Mouse (Mus musculus) kidney, embryonic 15.5 days (tissue): Measurements from ENCODE around the gene Tmem145. TPM values are rescaled to one million over a fixed set of nuclear protein-coding genes. Genes with fewer than 3 reads are reported as not detected.

ENCODE experiments used
- ATAC-seq: fragments of 200-750 bp; cut with Nextera tagmentation; replicated peaks from 2 replicates; pipeline ENCODE4 v1.8.0; 2017; ENCODE audit warnings: moderate TSS enrichment; ENCODE audit not compliant: low FRiP score
- H3K27ac ChIP-seq: fragments of 300-500 bp; sonication (generic); 2 replicates; pipeline ENCODE4 v1.5.1; 2015; ENCODE audit warnings: mild to moderate bottlenecking, inconsistent platforms
- H3K27me3 ChIP-seq: fragments of 300-500 bp; sonication (generic); 2 replicates; pipeline ENCODE4 v1.6.1; 2015; ENCODE audit warnings: inconsistent platforms
- H3K36me3 ChIP-seq: fragments of 300-500 bp; sonication (generic); 2 replicates; pipeline ENCODE4 v1.6.1; 2015; ENCODE audit warnings: inconsistent platforms
- H3K4me1 ChIP-seq: fragments of 300-500 bp; sonication (generic); 2 replicates; pipeline ENCODE4 v1.6.1; 2015; ENCODE audit warnings: inconsistent platforms
- H3K4me2 ChIP-seq: fragments of 300-500 bp; sonication (generic); 2 replicates; pipeline ENCODE4 v1.6.1; 2015; ENCODE audit warnings: moderate library complexity, mild to moderate bottlenecking, inconsistent platforms
- H3K4me3 ChIP-seq: fragments of 300-500 bp; sonication (generic); replicated peaks from 2 replicates; pipeline ENCODE4 v1.5.1; 2015; ENCODE audit warnings: mild to moderate bottlenecking, inconsistent platforms
- H3K9ac ChIP-seq: fragments of 300-500 bp; sonication (generic); 2 replicates; pipeline ENCODE4 v1.6.1; 2015; ENCODE audit warnings: mild to moderate bottlenecking, inconsistent platforms
- H3K9me3 ChIP-seq: fragments of 300-500 bp; sonication (generic); replicated peaks from 2 replicates; pipeline ENCODE4 v1.6.1; 2016; ENCODE audit warnings: inconsistent platforms
- WGBS: fragments of 180-500 bp; shearing (Covaris S2); methylation state at CpG from one replicate; pipeline ENCODE4 v1.1.7; 2015; ENCODE audit warnings: mixed read lengths; 5-methylcytosine and 5-hydroxymethylcytosine counted together
- polyA plus RNA-seq: library from polyadenylated mRNA; unstranded; fragments of >200 nt; fragmentation: Nextera tagmentation; extraction: Ambion mirVana; gene quantifications from 2 replicates; pipeline ENCODE4 v1.2.1, GENCODE M21; 2015

Tmem145 gene
- polyA plus RNA-seq, 1 experiment from 2014 or later = 0.87 TPM

DNA sequence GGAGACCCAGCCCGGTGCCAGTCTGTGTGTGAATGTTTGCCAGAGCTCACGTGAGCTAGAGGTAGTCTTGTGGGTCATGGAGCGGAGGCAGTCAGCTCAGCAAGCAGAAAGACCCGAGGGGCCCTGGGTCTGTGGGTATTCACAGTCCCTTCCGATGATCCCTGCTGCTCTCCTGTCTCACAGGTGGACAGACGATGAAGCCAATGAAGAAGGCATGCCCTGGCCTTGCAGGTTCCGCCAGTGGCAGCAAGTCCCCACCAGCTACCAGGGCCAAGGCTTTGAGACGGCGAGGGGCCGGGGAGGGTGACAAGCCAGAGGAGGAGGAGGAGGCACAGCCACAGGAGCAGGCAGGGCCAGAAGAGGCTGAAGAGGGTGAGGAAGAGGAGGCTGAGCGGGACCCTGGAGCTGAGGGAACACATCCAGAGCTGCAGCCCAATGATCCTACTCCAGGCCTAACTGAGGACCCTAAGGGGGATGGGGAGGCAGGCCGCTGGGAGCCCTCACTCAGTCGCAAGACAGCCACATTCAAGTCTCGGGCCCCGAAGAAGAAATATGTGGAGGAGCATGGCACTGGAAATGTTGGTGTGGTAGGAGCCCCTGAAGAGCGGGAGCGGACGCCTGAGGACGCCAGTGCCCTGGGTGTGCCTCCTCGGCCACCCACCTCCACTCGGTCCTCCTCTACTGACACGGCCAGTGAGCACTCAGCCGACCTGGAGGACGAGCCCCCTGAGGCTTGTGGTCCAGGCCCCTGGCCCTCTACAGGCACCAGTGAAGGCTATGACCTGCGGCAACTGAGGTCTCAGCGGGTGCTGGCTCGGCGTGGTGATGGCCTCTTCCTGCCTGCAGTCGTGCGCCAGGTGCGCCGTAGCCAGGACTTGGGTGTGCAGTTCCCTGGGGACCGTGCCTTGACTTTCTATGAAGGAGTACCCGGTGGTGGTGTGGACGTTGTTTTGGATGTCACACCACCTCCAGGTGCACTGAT is 35.0 kb upstream of the Tmem145 start:
- ATAC-seq = no peak
- H3K9ac ChIP-seq = 0 out of 2 replicates have a peak overlapping the region, but pooled peaks have one; percentile 8
- no peaks in the 10 kb centered on the region for H3K27me3 ChIP-seq
- peak overlapping the region; percentile 94; the same call in 1 of the 2 replicates for H3K27ac ChIP-seq
- no peaks in the 10 kb centered on the region for H3K9me3 ChIP-seq
- peak overlapping the region; percentile 82; the same call in 1 of the 2 replicates for H3K4me2 ChIP-seq
- H3K4me3 ChIP-seq = no peak overlapping the region
- H3K36me3 ChIP-seq = peaks cover 31% of the 10 kb centered on the region
- H3K4me1 ChIP-seq = peaks cover 65% of the 10 kb centered on the region
- 87% methylated on average over 35 of the region's 35 CpGs for WGBS

- Histone ChIP-seq H3K36me3 (peaks cover 31% of the 10 kb centered on the region), H3K9me3 (no peaks in the 10 kb centered on the region), H3K4me2 (no peak overlapping the region), H3K27me3 (no peaks in the 10 kb centered on the region), H3K9ac (no peak overlapping the region), H3K4me1 (peaks cover 69% of the 10 kb centered on the region), H3K4me3 (no peak overlapping the region), H3K27ac (no peak overlapping the region)
- no peak for ATAC-seq
- WGBS = 89% methylated on average over 30 of the region's 30 CpGs
These were observed 34.1 kb upstream of the Tmem145 start for GRCm38 (mm10) chr7:25271651-25272444.

DNA sequence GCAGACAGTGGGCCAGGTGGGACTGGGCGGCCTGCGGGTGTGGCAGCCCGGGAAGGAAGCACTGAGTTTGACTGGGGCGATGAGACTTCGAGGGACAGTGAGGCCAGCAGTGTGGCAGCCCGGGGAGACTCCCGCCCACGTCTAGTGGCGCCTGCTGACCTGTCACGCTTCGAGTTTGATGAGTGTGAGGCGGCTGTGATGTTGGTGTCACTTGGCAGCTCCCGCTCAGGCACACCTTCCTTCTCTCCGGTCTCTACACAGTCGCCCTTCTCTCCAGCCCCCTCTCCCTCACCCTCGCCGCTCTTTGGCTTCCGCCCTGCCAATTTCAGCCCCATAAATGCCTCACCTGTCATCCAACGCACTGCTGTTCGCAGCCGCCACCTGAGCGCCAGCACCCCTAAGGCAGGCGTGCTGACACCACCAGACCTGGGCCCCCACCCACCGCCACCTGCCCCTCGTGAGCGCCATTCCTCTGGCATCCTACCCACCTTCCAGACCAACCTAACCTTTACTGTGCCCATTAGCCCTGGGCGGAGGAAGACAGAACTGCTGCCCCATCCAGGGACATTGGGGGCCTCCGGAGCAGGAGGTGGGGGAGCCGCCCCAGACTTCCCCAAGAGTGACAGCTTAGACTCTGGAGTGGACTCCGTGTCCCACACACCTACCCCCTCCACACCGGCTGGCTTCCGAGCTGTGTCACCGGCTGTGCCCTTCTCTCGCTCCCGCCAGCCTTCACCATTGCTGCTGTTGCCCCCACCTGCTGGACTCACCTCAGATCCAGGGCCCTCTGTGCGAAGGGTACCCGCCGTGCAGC is 33.3 kb upstream of the Tmem145 start:
- Histone ChIP-seq H3K27me3 (no peaks in the 10 kb centered on the region), H3K9me3 (no peaks in the 10 kb centered on the region), H3K4me1 (peaks cover 73% of the 10 kb centered on the region), H3K4me2 (no peak overlapping the region), H3K4me3 (no peak overlapping the region), H3K9ac (no peak overlapping the region), H3K36me3 (peaks cover 31% of the 10 kb centered on the region), H3K27ac (no peak overlapping the region)
- ATAC-seq = no peak
- WGBS = 83% methylated on average over 38 of the region's 38 CpGs

DNA sequence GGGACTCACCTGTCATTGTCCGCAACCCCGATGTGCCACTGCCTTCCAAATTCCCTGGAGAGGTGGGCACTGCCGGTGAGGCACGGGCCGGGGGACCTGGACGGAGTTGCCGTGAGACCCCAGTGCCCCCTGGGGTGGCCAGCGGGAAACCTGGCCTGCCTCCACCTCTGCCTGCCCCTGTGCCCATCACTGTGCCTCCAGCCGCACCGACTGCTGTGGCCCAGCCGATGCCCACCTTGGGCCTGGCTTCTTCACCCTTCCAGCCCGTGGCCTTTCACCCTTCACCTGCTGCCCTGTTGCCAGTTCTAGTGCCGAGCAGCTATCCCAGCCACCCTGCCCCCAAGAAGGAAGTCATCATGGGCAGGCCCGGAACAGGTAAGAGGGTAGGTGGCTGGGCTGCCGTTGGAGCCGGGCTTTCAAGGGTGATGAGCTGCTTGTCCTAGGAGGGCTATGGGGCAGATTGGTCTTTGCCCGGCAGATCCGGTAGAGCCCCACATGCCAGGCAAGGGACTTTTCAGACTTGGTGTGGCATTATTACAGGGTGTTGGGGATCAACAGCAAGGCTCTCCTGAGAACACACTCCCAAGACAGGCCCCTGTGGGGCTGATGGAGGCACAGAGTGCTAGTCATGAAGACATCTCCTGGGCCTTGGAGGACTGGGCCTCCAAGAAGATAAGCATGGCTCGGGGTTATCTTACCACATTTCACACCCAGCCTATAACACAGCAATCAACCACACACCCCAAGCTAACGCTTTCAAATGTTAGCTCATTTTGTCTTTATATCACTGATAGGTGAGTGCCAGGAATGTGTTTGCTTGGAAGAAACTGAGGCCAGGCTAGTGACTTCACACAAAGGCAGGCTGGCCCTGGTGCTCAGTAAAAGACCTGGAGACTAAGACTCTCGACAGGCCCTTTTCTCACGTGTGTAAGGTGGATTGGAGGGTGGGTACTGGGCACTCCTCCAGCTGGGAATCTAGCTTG is 32.4 kb upstream of the Tmem145 start:
- ATAC-seq = no peak
- H3K27me3 ChIP-seq = no peaks in the 10 kb centered on the region
- peaks cover 78% of the 10 kb centered on the region for H3K4me1 ChIP-seq
- H3K9ac ChIP-seq = no peak overlapping the region
- no peaks in the 10 kb centered on the region for H3K9me3 ChIP-seq
- H3K27ac ChIP-seq = no peak overlapping the region
- no peak overlapping the region for H3K4me3 ChIP-seq
- H3K36me3 ChIP-seq = peaks cover 31% of the 10 kb centered on the region
- no peak overlapping the region for H3K4me2 ChIP-seq
- 87% methylated on average over 22 of the region's 22 CpGs for WGBS

DNA sequence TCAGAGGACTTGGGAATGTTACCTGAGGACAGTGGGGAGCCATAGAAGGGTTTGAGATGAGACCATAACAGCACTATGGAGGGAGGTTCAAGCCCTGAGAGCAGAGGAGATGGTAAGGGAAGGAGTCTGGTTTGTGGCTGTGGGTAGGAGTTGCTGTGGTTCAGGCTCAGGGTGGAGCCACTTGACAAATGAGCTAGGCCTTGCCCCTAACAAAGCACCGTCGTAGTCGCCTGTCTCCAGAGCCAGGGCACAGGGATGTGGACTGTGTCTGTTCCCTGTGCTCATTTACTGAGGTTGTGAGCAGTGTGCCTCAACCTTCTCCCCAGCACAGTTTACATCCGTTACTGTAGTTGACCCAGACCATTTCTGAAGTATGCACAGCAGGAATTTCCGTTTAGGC is 31.3 kb upstream of the Tmem145 start:
- ATAC-seq = no peak
- Histone ChIP-seq H3K4me1 (peaks cover 73% of the 10 kb centered on the region), H3K9me3 (no peaks in the 10 kb centered on the region), H3K9ac (no peak overlapping the region), H3K27ac (no peak overlapping the region), H3K36me3 (peaks cover 31% of the 10 kb centered on the region), H3K4me3 (no peak overlapping the region), H3K27me3 (no peaks in the 10 kb centered on the region), H3K4me2 (no peak overlapping the region)
- 40% methylated on average over 5 of the region's 5 CpGs for WGBS

DNA sequence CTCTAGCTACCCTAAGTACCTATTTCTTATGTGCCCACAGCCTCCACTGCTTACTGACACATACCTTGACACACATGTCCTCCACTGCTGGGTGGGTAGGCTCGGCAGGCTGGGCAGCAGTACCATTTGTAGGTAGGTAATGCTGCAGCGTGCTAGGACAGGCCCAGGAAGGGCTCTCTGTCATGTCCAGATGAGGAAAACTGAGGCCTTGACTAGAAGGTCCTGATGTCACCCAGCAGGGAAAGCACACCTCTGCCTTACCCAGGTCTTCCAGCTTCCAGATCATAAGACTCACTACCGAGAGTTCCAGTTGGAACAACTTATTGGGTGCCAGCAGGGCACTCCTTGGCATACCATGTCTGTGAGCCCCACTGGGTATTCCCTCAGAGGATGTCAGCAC is 30.9 kb upstream of the Tmem145 start:
- peaks cover 31% of the 10 kb centered on the region for H3K36me3 ChIP-seq
- 91% methylated on average over 3 of the region's 3 CpGs for WGBS
- H3K9me3 ChIP-seq = no peaks in the 10 kb centered on the region
- H3K4me1 ChIP-seq = peaks cover 73% of the 10 kb centered on the region
- no peak overlapping the region for H3K27ac ChIP-seq
- no peaks in the 10 kb centered on the region for H3K27me3 ChIP-seq
- H3K4me2 ChIP-seq = no peak overlapping the region
- no peak for ATAC-seq
- no peak overlapping the region for H3K9ac ChIP-seq
- no peak overlapping the region for H3K4me3 ChIP-seq

GRCm38 (mm10) chr7:25275555-25276298 is 30.2 kb upstream of the Tmem145 start:
- H3K9me3 ChIP-seq = no peaks in the 10 kb centered on the region
- no peak overlapping the region for H3K9ac ChIP-seq
- ATAC-seq = no peak
- H3K4me1 ChIP-seq = peaks cover 73% of the 10 kb centered on the region
- no peak overlapping the region for H3K4me3 ChIP-seq
- H3K27ac ChIP-seq = peak overlapping the region; percentile 66; the same call in 1 of the 2 replicates
- peaks cover 31% of the 10 kb centered on the region for H3K36me3 ChIP-seq
- H3K27me3 ChIP-seq = no peaks in the 10 kb centered on the region
- WGBS = 47% methylated on average over 9 of the region's 9 CpGs
- no peak overlapping the region for H3K4me2 ChIP-seq

- peaks cover 14% of the 10 kb centered on the region for H3K36me3 ChIP-seq
- peak overlapping the region; percentile 53; the same call in 1 of the 2 replicates for H3K9ac ChIP-seq
- H3K27me3 ChIP-seq = no peaks in the 10 kb centered on the region
- H3K4me2 ChIP-seq = peak overlapping the region; percentile 90
- H3K4me3 ChIP-seq = peak overlapping the region; percentile 72; the same call in 1 of the 2 replicates
- 88% methylated on average over 4 of the region's 4 CpGs for WGBS
- H3K27ac ChIP-seq = peak overlapping the region; percentile 100
- ATAC-seq = no peak
- no peaks in the 10 kb centered on the region for H3K9me3 ChIP-seq
- H3K4me1 ChIP-seq = peaks cover 71% of the 10 kb centered on the region
These were observed 28.5 kb upstream of the Tmem145 start for GRCm38 (mm10) chr7:25277405-25277804.

- H3K9ac ChIP-seq = peak overlapping the region; percentile 53
- peak overlapping the region; percentile 100 for H3K27ac ChIP-seq
- no peaks in the 10 kb centered on the region for H3K9me3 ChIP-seq
- H3K4me2 ChIP-seq = peak overlapping the region; percentile 90
- ATAC-seq = no peak
- peak overlapping the region; percentile 72 for H3K4me3 ChIP-seq
- H3K36me3 ChIP-seq = peaks cover 9% of the 10 kb centered on the region; the same call in 1 of the 2 replicates
- no peaks in the 10 kb centered on the region for H3K27me3 ChIP-seq
- 12% methylated on average over 4 of the region's 4 CpGs for WGBS
- peaks cover 75% of the 10 kb centered on the region for H3K4me1 ChIP-seq
These were observed 27.9 kb upstream of the Tmem145 start for GRCm38 (mm10) chr7:25277998-25278340.
